Mouse (Mus musculus) limb, embryonic 15.5 days (tissue): ENCODE results near the gene Ccdc6. TPM values are rescaled to one million over a fixed set of nuclear protein-coding genes. Genes with fewer than 3 reads are reported as not detected.

Source experiments
- ATAC-seq: fragments of 200-750 bp; cut with Nextera tagmentation; 2 replicates; pipeline ENCODE4 v1.8.0; 2017; ENCODE audit warnings: low read depth, moderate TSS enrichment; ENCODE audit not compliant: insufficient number of reproducible peaks, low FRiP score, low TSS enrichment
- H3K27ac ChIP-seq: fragments of 300-500 bp; sonication (generic); 2 replicates; pipeline ENCODE4 v1.5.1; 2015; ENCODE audit warnings: moderate library complexity, mild to moderate bottlenecking, inconsistent platforms
- H3K27me3 ChIP-seq: fragments of 300-500 bp; sonication (generic); 2 replicates; pipeline ENCODE4 v1.6.1; 2015; ENCODE audit warnings: inconsistent platforms
- H3K36me3 ChIP-seq: fragments of 300-500 bp; sonication (generic); 2 replicates; pipeline ENCODE4 v1.6.1; 2015; ENCODE audit warnings: inconsistent platforms
- H3K4me1 ChIP-seq: fragments of 300-500 bp; sonication (generic); 2 replicates; pipeline ENCODE4 v1.6.1; 2015; ENCODE audit warnings: inconsistent platforms
- H3K4me2 ChIP-seq: fragments of 300-500 bp; sonication (generic); 2 replicates; pipeline ENCODE4 v1.6.1; 2015; ENCODE audit warnings: mild to moderate bottlenecking, inconsistent platforms
- H3K4me3 ChIP-seq: fragments of 300-500 bp; sonication (generic); 2 replicates; pipeline ENCODE4 v1.5.1; 2015; ENCODE audit warnings: mild to moderate bottlenecking, inconsistent platforms
- H3K9ac ChIP-seq: fragments of 300-500 bp; sonication (generic); 2 replicates; pipeline ENCODE4 v1.6.1; 2015; ENCODE audit warnings: inconsistent platforms
- H3K9me3 ChIP-seq: fragments of 300-500 bp; sonication (generic); 2 replicates; pipeline ENCODE4 v1.6.1; 2016; ENCODE audit warnings: inconsistent platforms
- WGBS: fragments of 180-500 bp; shearing (Covaris S2); methylation state at CpG from one replicate; pipeline ENCODE4 v1.1.7; 2015; 5-methylcytosine and 5-hydroxymethylcytosine counted together
- polyA plus RNA-seq: library from polyadenylated mRNA; unstranded; fragments of >200 nt; fragmentation: Nextera tagmentation; extraction: Ambion mirVana; gene quantifications from 2 replicates; pipeline ENCODE4 v1.2.1, GENCODE M21; 2015

The Ccdc6 gene
- polyA plus RNA-seq, 1 experiment from 2014 or later: 18.2 TPM

DNA sequence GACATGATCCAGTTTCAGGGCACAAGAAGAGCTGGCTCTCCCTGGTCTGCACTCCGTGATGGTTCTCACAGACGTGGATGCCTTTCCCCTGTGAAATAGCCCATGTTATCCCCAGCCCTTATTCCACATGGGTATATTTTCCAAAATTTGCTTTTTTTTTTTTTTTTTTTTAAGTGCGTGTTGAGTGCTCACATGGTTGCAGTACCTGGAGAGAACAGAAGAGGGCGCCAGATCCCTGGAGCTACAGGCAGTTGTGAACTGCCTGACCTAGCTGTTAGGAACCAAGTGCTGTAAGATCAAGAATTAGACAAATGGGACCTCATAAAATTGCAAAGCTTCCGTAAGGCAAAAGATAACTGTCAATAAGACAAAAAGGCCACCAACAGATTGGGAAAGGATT is 38.8 kb downstream of the Ccdc6 start:
- 78% methylated on average over 5 of the region's 5 CpGs for WGBS
- ATAC-seq: no peak
- H3K9ac ChIP-seq: no peak overlapping the region
- H3K27ac ChIP-seq: no peak overlapping the region
- no peak overlapping the region for H3K4me3 ChIP-seq
- H3K4me1 ChIP-seq: peaks cover 27% of the 10 kb centered on the region
- H3K4me2 ChIP-seq: no peak overlapping the region
- no peaks in the 10 kb centered on the region for H3K27me3 ChIP-seq
- H3K9me3 ChIP-seq: no peaks in the 10 kb centered on the region
- H3K36me3 ChIP-seq: 0 out of 2 replicates have a peak, but pooled peaks cover 3% of the 10 kb centered on the region

DNA sequence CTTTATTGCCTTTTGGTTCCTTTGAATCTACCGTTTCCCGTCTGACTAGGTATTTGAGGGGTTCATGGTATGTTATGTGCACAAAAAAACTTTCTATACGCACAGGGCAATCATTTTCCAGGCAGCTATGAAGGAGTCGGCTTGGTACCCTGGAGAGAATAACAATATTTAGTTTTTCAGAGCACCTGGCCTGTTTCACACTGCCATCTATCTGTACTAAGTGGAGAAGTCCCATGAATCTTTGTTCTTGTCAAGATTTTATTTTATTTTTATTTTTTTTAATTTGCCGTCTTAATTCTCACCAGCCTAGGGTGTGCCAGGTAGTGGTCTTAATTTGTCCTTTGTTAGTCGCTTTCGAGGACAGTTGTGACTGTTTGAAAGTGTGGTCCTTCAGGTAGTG is 40.7 kb downstream of the Ccdc6 start:
- Histone ChIP-seq H3K9me3 (no peaks in the 10 kb centered on the region), H3K36me3 (peaks cover 6% of the 10 kb centered on the region; the same call in 1 of the 2 replicates), H3K4me1 (peaks cover 18% of the 10 kb centered on the region), H3K9ac (no peak overlapping the region), H3K4me2 (no peak overlapping the region), H3K4me3 (no peak overlapping the region), H3K27me3 (no peaks in the 10 kb centered on the region), H3K27ac (no peak overlapping the region)
- ATAC-seq: no peak
- 82% methylated on average over 7 of the region's 7 CpGs for whole genome bisulfite sequencing

DNA sequence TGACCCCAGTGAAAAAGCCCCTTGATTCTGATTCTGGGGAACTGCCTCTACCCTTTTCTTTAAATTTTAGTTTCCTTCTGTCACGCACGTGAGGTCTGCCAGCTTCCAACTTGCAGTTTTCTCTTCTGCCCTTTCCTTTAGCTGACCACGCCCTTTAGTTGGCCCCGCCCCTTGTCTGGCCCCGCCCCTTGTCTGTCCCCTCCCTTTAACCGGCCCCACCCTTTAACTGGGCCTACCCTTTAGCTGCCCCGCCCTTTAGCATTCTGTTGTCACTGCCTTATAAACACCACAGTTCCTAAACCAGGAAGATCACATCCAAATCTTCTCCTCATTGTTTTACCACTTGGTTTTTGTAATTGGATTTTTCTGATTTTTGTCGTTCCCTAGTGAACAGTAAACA is 41.2 kb downstream of the Ccdc6 start:
- H3K36me3 ChIP-seq: peaks cover 10% of the 10 kb centered on the region; the same call in 1 of the 2 replicates
- ATAC-seq: no peak
- H3K27ac ChIP-seq: no peak overlapping the region
- H3K4me3 ChIP-seq: no peak overlapping the region
- 66% methylated on average over 8 of the region's 8 CpGs for WGBS
- no peak overlapping the region for H3K9ac ChIP-seq
- H3K9me3 ChIP-seq: no peaks in the 10 kb centered on the region
- no peaks in the 10 kb centered on the region for H3K27me3 ChIP-seq
- H3K4me1 ChIP-seq: peaks cover 13% of the 10 kb centered on the region
- H3K4me2 ChIP-seq: no peak overlapping the region

DNA sequence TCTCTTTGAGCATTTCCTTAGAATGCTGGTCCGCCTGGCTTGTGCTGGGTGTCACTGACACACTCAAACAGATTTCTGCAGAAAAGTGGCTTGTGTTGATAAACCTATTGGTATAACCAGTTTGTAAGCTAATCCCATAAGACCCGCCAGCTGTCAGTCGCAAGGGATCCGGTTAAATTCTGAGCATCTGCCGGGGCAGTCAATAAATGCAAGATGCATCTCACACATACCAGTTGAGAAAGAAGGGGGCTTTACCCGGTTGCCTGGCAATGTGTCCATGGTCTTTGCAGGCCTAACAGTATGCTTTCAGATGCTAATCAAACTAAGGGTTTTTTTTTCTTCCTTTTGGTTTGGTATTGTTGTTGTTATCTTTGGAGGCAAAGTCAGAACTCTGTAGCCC is 42.4 kb downstream of the Ccdc6 start:
- WGBS: 80% methylated on average over 6 of the region's 6 CpGs
- no peak for ATAC-seq
- peaks cover 8% of the 10 kb centered on the region; the same call in 1 of the 2 replicates for H3K4me1 ChIP-seq

DNA sequence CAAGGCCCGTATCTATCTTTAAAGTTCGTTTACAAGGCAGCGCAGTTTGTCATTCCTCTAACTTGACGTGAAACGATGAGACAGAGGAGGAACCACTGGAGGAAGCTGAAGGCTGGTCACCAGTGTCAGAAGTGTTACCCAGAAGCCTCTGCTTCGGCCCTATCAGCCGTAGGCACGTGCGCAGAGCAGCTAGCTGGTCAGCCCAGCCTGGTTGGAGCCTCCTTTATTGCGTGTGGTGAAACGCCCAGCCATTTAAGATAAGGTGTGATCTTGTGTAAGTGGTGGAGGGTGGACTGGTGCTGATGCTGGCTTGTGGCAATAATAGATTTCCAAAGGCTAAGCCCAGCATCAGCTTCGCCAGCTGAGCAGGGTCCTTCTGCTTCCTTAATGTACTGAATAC is 43.5 kb downstream of the Ccdc6 start:
- H3K27me3 ChIP-seq: no peaks in the 10 kb centered on the region
- H3K4me3 ChIP-seq: no peak overlapping the region

More for the DNA sequence above, 42.4 kb downstream of the Ccdc6 start:
- Histone ChIP-seq H3K9me3 (no peaks in the 10 kb centered on the region), H3K4me2 (no peak overlapping the region), H3K4me3 (no peak overlapping the region), H3K27ac (no peak overlapping the region), H3K36me3 (peaks cover 23% of the 10 kb centered on the region), H3K9ac (no peak overlapping the region), H3K27me3 (no peaks in the 10 kb centered on the region)

DNA sequence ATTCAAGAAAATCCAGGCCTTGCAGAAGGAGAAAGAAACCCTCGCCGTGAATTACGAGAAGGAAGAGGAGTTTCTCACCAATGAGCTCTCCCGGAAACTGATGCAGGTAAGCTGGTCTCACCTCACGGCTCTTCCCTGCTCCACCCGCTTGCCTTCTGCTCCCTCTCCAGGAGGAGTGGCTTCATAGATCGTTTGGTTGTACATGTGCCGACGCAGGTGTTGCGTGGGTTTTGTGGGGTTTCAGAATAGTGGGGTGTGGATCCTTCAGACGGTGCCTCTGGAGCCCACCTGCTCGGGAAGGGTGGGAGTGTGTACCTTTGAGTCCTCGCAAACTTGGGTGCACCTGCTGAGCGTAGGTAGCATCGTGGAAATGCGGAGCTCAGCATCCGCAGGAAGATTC is 45.7 kb downstream of the Ccdc6 start:
- H3K4me2 ChIP-seq: no peak overlapping the region
- no peaks in the 10 kb centered on the region for H3K9me3 ChIP-seq
- peaks cover 8% of the 10 kb centered on the region; the same call in 1 of the 2 replicates for H3K4me1 ChIP-seq
- no peak overlapping the region for H3K9ac ChIP-seq
- H3K27ac ChIP-seq: no peak overlapping the region
- no peak for ATAC-seq
- H3K4me3 ChIP-seq: no peak overlapping the region
- H3K36me3 ChIP-seq: peaks cover 47% of the 10 kb centered on the region
- H3K27me3 ChIP-seq: no peaks in the 10 kb centered on the region
- 89% methylated on average over 17 of the region's 17 CpGs for WGBS

More for the DNA sequence above, 43.5 kb downstream of the Ccdc6 start:
- Histone ChIP-seq H3K27ac (no peak overlapping the region), H3K9me3 (no peaks in the 10 kb centered on the region), H3K9ac (no peak overlapping the region), H3K36me3 (peaks cover 28% of the 10 kb centered on the region), H3K4me2 (no peak overlapping the region), H3K4me1 (peaks cover 8% of the 10 kb centered on the region; the same call in 1 of the 2 replicates)
- 89% methylated on average over 12 of the region's 12 CpGs for WGBS
- ATAC-seq: no peak

DNA sequence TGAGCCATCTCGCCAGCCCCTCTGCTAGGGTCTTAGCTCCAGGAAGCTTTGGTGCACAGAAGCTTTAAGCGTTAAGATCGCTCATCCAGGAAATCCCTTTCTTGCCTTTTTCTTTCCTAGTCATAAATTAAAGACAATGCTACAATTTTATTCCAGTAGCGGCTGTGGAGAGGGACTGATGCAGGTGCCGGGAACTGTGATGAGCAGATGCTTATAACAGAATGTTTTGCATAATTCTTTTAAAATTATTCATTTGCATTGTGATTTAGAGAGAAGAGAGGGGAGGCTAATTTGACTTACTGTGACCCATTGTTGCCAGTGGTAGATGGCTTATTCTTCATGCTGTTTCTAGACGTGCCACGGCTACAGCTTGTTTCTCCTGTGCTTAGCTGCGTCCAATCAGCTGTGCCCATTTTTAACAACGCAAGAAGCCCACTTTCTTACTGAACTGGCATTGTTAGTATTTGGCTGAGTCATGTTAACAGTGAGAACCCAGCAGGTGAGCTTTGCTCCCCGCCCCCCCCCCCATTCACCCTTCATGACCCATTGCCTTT is 47.2 kb downstream of the Ccdc6 start:
- peaks cover 6% of the 10 kb centered on the region for H3K4me1 ChIP-seq
- no peak overlapping the region for H3K27ac ChIP-seq
- no peak overlapping the region for H3K4me3 ChIP-seq
- WGBS: 91% methylated on average over 10 of the region's 10 CpGs
- H3K9ac ChIP-seq: no peak overlapping the region
- H3K9me3 ChIP-seq: no peaks in the 10 kb centered on the region
- ATAC-seq: no peak
- no peaks in the 10 kb centered on the region for H3K27me3 ChIP-seq
- no peak overlapping the region for H3K4me2 ChIP-seq
- H3K36me3 ChIP-seq: peaks cover 47% of the 10 kb centered on the region

DNA sequence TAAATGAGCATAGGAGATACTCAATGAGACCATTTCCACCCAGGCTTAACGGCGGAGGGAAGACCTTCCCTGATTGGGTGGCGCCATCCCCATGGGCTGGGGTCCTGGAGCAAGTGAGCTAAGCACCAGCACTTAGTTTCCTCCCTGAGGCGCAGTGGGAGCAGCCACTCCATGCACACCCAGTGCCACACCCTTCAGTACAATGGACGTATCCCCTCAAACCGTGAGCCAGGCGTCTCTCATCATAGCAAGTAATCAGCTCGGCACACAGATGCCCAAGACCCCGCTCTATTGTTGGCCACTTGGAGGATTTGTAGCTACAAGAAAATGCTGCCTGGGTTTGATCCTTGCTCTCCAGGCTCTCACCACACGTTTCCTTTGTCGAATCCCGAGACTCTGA is 49.0 kb downstream of the Ccdc6 start:
- no peak overlapping the region for H3K4me3 ChIP-seq
- ATAC-seq: no peak
- H3K27ac ChIP-seq: no peak overlapping the region
- H3K4me2 ChIP-seq: no peak overlapping the region
- H3K27me3 ChIP-seq: no peaks in the 10 kb centered on the region
- peaks cover 47% of the 10 kb centered on the region for H3K36me3 ChIP-seq
- no peaks in the 10 kb centered on the region for H3K9me3 ChIP-seq
- no peak overlapping the region for H3K9ac ChIP-seq
- WGBS: 83% methylated on average over 12 of the region's 12 CpGs
- peaks cover 18% of the 10 kb centered on the region for H3K4me1 ChIP-seq

DNA sequence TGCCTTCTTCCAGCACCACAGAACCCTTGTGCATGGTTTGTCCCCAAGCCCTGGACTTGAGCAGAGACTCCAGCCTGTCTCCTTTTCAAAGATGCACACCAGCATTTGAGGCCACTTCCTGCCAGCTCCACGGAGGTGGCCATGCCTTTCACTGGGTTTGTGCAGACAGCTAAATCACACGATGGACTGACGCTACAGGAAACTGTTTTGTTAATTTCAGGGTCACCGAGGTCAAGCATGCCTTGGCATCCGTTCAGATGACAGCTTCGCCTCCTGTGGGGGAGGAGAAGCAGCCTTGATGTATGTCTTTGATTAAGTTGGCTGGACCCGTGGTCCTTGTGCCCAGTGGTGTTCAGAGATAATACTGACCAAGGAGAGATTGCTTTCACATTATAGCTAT is 52.2 kb downstream of the Ccdc6 start:
- ATAC-seq: no peak
- no peak overlapping the region for H3K4me2 ChIP-seq
- no peak overlapping the region for H3K27ac ChIP-seq
- H3K9me3 ChIP-seq: no peaks in the 10 kb centered on the region
- H3K36me3 ChIP-seq: peaks cover 30% of the 10 kb centered on the region
- WGBS: 12% methylated on average over 7 of the region's 7 CpGs
- H3K4me3 ChIP-seq: no peak overlapping the region
- no peaks in the 10 kb centered on the region for H3K27me3 ChIP-seq
- no peak overlapping the region for H3K9ac ChIP-seq
- H3K4me1 ChIP-seq: peaks cover 36% of the 10 kb centered on the region

DNA sequence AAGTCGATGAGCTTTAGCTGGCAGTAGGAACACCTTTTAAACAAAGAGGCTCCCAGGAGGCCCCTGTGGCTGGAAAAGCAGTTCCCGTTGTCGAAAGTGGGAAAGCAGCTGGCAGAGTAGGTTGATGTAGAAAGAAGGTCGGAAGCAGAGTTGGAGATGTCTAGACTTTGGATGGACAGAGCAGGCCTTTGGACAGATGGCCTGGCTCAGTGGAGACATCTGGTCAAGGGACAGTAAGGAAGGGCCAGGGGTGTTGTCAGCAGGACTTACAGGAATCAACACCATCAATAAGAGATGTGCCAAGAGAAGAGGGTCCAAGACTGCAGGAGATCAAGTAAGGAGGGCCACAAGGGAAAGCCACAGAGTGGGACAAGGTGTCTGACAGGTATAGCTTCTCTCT is 53.4 kb downstream of the Ccdc6 start:
- no peak overlapping the region; the same call in 1 of the 2 replicates for H3K27ac ChIP-seq
- WGBS: 54% methylated on average over 4 of the region's 4 CpGs
- ATAC-seq: no peak

DNA sequence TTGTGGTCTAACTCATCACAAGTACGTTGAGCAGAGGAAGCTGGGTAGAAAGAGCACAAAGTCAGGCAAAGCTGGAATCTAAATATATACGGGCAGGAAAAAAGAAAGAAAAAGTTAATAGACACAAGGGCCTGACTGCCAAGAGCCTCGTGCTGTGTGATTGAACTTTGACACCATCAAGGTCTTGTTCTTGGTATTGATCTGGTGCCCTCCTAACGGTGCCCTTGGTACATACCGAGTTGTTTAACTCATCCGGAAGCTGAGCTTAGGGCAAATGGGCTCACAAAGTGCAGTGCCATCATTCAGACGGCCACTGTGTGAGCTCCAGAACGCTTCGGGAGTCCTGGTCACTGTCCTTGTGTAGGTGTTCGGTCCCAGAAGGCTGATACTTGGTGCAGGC is 54.2 kb downstream of the Ccdc6 start:
- ATAC-seq: no peak
- no peak overlapping the region for H3K4me2 ChIP-seq
- H3K9me3 ChIP-seq: no peaks in the 10 kb centered on the region
- no peak overlapping the region for H3K9ac ChIP-seq
- no peak overlapping the region for H3K27ac ChIP-seq
- no peak overlapping the region for H3K4me3 ChIP-seq
- H3K36me3 ChIP-seq: peaks cover 29% of the 10 kb centered on the region
- peaks cover 36% of the 10 kb centered on the region for H3K4me1 ChIP-seq
- WGBS: 81% methylated on average over 10 of the region's 10 CpGs
- H3K27me3 ChIP-seq: no peaks in the 10 kb centered on the region

More for the DNA sequence above, 53.4 kb downstream of the Ccdc6 start:
- H3K4me2 ChIP-seq: no peak overlapping the region
- H3K36me3 ChIP-seq: peaks cover 29% of the 10 kb centered on the region
- no peak overlapping the region for H3K4me3 ChIP-seq
- no peaks in the 10 kb centered on the region for H3K9me3 ChIP-seq
- no peaks in the 10 kb centered on the region for H3K27me3 ChIP-seq
- H3K4me1 ChIP-seq: peaks cover 36% of the 10 kb centered on the region
- no peak overlapping the region for H3K9ac ChIP-seq

DNA sequence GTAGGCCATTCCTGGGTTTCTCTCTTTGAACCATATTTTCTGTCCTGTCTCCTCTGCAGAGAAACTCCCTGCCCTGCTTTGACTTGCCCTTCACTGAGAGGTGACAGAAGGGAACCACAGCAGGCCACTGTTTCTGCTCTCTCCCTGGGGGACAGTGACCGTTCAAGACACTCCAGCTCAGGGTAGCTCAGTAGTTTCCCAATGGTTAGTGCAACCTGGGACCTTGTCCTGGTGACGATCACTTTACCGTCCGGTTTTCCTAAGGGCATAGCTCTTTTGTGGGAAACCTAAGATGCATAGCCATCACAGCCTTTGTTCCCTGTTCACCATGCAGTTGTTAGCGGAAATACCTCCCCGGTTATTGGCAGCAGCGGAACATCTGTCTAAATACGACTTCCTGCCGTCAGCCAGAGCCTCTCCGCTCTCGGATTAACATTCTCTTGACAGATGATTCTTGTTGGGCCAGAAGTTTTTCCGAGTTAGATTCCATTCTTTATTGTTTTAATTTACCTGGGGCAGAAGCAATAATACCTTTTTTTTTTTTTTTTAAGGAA is 55.3 kb downstream of the Ccdc6 start:
- peaks cover 31% of the 10 kb centered on the region for H3K36me3 ChIP-seq
- 17% methylated on average over 12 of the region's 12 CpGs for WGBS
- H3K27ac ChIP-seq: peak overlapping the region; percentile 54; the same call in 1 of the 2 replicates
- H3K27me3 ChIP-seq: no peaks in the 10 kb centered on the region
- H3K4me2 ChIP-seq: no peak overlapping the region
- H3K4me1 ChIP-seq: peaks cover 38% of the 10 kb centered on the region
- peaks cover 3% of the 10 kb centered on the region; the same call in 1 of the 2 replicates for H3K9me3 ChIP-seq
- ATAC-seq: no peak
- no peak overlapping the region for H3K9ac ChIP-seq
- H3K4me3 ChIP-seq: no peak overlapping the region
